Mouse (Mus musculus): ENCODE data around the gene Sf3b4.
"Not testable (repeated sequence)": the region's sequence is repeated elsewhere in the genome, so short reads cannot be mapped to it uniquely, and the experiment has no call there.

Sf3b4 gene

GRCm38 (mm10) chr3:96219661-96220130, 47.6 kb downstream of the Sf3b4 start, which contains the start of the genes Bola1 and Hist2h2ab:
Gene Bola1 (minus strand): TSS chr3:96219709.
Gene Hist2h2ab (plus strand): TSS chr3:96219865.
- peak; percentile 79 to 89 for DNase-seq (ENCODE audit: low spot score in 2 of 2)

- DNase-seq (ENCODE audit: low spot score in 2 of 2): not testable (repeated sequence)
Observed at GRCm38 (mm10) chr3:96220131-96220764, 48.1 kb downstream of the Sf3b4 start.

- peak; percentile 90 to 93 for DNase-seq (ENCODE audit: low spot score in 2 of 2)
Observed at GRCm38 (mm10) chr3:96220765-96221639, 48.9 kb downstream of the Sf3b4 start, which contains the start of the genes Hist2h2ac and Hist2h2be. Gene Hist2h2ac (minus strand): TSS chr3:96220880. Gene Hist2h2be (plus strand): TSS chr3:96221119.

GRCm38 (mm10) chr3:96221640-96222038, 49.5 kb downstream of the Sf3b4 start:
- DNase-seq (ENCODE audit: low spot score in 2 of 2): peak; percentile 51 to 71

- no peak for DNase-seq (ENCODE audit: low spot score in 2 of 2)
Observed at GRCm38 (mm10) chr3:96222774-96223173, 50.6 kb downstream of the Sf3b4 start.

- DNase-seq (ENCODE audit: low spot score in 2 of 2): no peak
Observed at GRCm38 (mm10) chr3:96225421-96225820, 53.3 kb downstream of the Sf3b4 start.
